Mouse (Mus musculus): ENCODE results near the gene Cacna1c. TPM values are rescaled to one million over a fixed set of nuclear protein-coding genes. Genes with fewer than 3 reads are reported as not detected.

Cacna1c gene
- polyA plus RNA-seq, 1 experiment: not detected

DNA sequence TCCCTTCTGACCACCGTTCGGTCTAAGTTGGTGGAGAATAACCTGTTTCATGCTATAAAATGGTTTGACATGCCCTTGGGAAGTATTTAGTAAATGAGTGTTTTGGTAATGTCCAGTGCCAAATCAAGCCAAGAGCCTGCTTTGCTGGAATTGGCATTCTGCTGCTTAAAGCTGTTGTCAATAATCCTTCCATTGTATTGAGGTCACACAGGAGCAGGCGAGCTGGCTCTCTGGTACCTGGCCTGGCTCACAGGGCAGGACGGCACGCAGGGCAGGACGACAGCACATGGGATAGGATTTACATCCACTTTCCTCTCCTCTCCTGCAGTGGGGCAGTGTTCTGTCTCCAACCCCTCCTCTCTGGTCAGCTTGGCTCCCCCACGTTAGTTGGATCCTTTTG is 156.4 kb downstream of the Cacna1c start:
- no peak for TF ChIP-seq CEBPB (IDR thresholded peaks at IDR 0.05; ENCODE audit: insufficient read depth, poor library complexity, severe bottlenecking)
- TF ChIP-seq SRF (IDR thresholded peaks at IDR 0.05; ENCODE audit: control insufficient read depth, insufficient read length, low read depth): no peak
- TF ChIP-seq TCF12 (IDR thresholded peaks at IDR 0.05; ENCODE audit: insufficient read depth, poor library complexity, severe bottlenecking): no peak
- no peak for TF ChIP-seq TCF3 (IDR thresholded peaks at IDR 0.05; ENCODE audit: insufficient read length, low read depth)
- TF ChIP-seq E2F4 (IDR thresholded peaks at IDR 0.05; ENCODE audit: insufficient read depth): no peak
- no peak for TF ChIP-seq MAX (IDR thresholded peaks at IDR 0.05; ENCODE audit: low read depth)
- no peak for TF ChIP-seq USF1 (IDR thresholded peaks at IDR 0.05; ENCODE audit: low read depth)
- no peak for TF ChIP-seq MYOD1 (IDR thresholded peaks at IDR 0.05; ENCODE audit: control insufficient read depth in 1 of 3, insufficient read length in 2 of 3, low read depth in 2 of 3)
- TF ChIP-seq POLR2AphosphoS2 (IDR thresholded peaks at IDR 0.05; ENCODE audit: insufficient read length, low read depth): no peak
- no peak for TF ChIP-seq REST (IDR thresholded peaks at IDR 0.05; ENCODE audit: insufficient read depth, insufficient read length)
- TF ChIP-seq POLR2A (IDR thresholded peaks at IDR 0.05; ENCODE audit: insufficient read length, low read depth): no peak
- no peak for TF ChIP-seq MYOG (IDR thresholded peaks at IDR 0.05; ENCODE audit: control insufficient read depth in 1 of 3, insufficient read depth in 1 of 3, insufficient read length in 2 of 3, low read depth in 2 of 3)
- Histone ChIP-seq H3K27me3 (ENCODE audit: control insufficient read depth, insufficient read depth, insufficient read length) (no peaks in the 10 kb centered on the region), H3K4me2 (ENCODE audit: low read depth) (no peak overlapping the region), H3K79me2 (ENCODE audit: control insufficient read depth, insufficient read depth) (no peaks in the 10 kb centered on the region), H3ac (ENCODE audit: control insufficient read depth, insufficient read length) (no peak overlapping the region), H3K4me3 (no peak overlapping the region), H3K36me3 (ENCODE audit: control insufficient read depth, insufficient read depth) (no peaks in the 10 kb centered on the region)

- no peak overlapping the region for H3ac ChIP-seq (ENCODE audit: control insufficient read depth, insufficient read length)
- H3K36me3 ChIP-seq (ENCODE audit: control insufficient read depth, insufficient read depth): no peaks in the 10 kb centered on the region
- no peak overlapping the region for H3K4me3 ChIP-seq
- H3K79me2 ChIP-seq (ENCODE audit: control insufficient read depth, insufficient read depth): no peaks in the 10 kb centered on the region
- TF ChIP-seq POLR2AphosphoS2 (IDR thresholded peaks at IDR 0.05; ENCODE audit: insufficient read length, low read depth) (no peak), REST (IDR thresholded peaks at IDR 0.05; ENCODE audit: insufficient read depth, insufficient read length) (no peak), TCF3 (IDR thresholded peaks at IDR 0.05; ENCODE audit: insufficient read length, low read depth) (no peak), USF1 (IDR thresholded peaks at IDR 0.05; ENCODE audit: low read depth) (no peak), MAX (IDR thresholded peaks at IDR 0.05; ENCODE audit: low read depth) (no peak), SRF (IDR thresholded peaks at IDR 0.05; ENCODE audit: control insufficient read depth, insufficient read length, low read depth) (no peak), MYOD1 (IDR thresholded peaks at IDR 0.05; ENCODE audit: control insufficient read depth in 1 of 3, insufficient read length in 2 of 3, low read depth in 2 of 3) (no peak), CEBPB (IDR thresholded peaks at IDR 0.05; ENCODE audit: insufficient read depth, poor library complexity, severe bottlenecking) (no peak), E2F4 (IDR thresholded peaks at IDR 0.05; ENCODE audit: insufficient read depth) (no peak), TCF12 (IDR thresholded peaks at IDR 0.05; ENCODE audit: insufficient read depth, poor library complexity, severe bottlenecking) (no peak)
- H3K27me3 ChIP-seq (ENCODE audit: control insufficient read depth, insufficient read depth, insufficient read length): no peaks in the 10 kb centered on the region
- H3K4me2 ChIP-seq (ENCODE audit: low read depth): no peak overlapping the region
Measured at GRCm38 (mm10) chr6:119039293-119039692, 156.9 kb downstream of the Cacna1c start.

DNA sequence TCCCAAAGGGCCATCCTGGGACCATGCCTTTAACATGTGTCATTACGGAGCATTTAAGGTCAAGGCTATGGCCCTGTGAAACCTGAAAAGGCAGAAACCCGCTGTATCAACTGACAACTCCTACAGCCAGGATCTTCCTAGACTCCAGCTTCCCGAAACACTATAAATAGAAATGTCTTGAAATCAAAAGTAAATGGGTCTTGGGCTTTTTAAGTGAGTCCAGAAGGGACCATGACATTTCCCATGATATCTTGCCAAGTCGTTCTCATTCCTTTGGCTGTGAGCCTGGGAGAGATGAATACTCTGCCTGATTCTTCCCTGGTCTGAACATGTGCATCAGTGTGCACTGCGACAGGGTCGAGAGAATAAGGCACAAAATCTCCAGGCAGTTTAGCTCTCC is 158.4 kb downstream of the Cacna1c start:
- Histone ChIP-seq H3ac (ENCODE audit: control insufficient read depth, insufficient read length) (no peak overlapping the region), H3K36me3 (ENCODE audit: control insufficient read depth, insufficient read depth) (no peaks in the 10 kb centered on the region), H3K4me2 (ENCODE audit: low read depth) (no peak overlapping the region), H3K79me2 (ENCODE audit: control insufficient read depth, insufficient read depth) (no peaks in the 10 kb centered on the region), H3K4me3 (no peak overlapping the region), H3K27me3 (ENCODE audit: control insufficient read depth, insufficient read depth, insufficient read length) (no peaks in the 10 kb centered on the region)
- TF ChIP-seq USF1 (IDR thresholded peaks at IDR 0.05; ENCODE audit: low read depth) (no peak), POLR2AphosphoS2 (IDR thresholded peaks at IDR 0.05; ENCODE audit: insufficient read length, low read depth) (no peak), MYOD1 (IDR thresholded peaks at IDR 0.05; ENCODE audit: control insufficient read depth in 1 of 3, insufficient read length in 2 of 3, low read depth in 2 of 3) (no peak), REST (IDR thresholded peaks at IDR 0.05; ENCODE audit: insufficient read depth, insufficient read length) (no peak), POLR2A (IDR thresholded peaks at IDR 0.05; ENCODE audit: insufficient read length, low read depth) (no peak), MAX (IDR thresholded peaks at IDR 0.05; ENCODE audit: low read depth) (no peak), TCF3 (IDR thresholded peaks at IDR 0.05; ENCODE audit: insufficient read length, low read depth) (no peak), SRF (IDR thresholded peaks at IDR 0.05; ENCODE audit: control insufficient read depth, insufficient read length, low read depth) (no peak), CEBPB (IDR thresholded peaks at IDR 0.05; ENCODE audit: insufficient read depth, poor library complexity, severe bottlenecking) (no peak), TCF12 (IDR thresholded peaks at IDR 0.05; ENCODE audit: insufficient read depth, poor library complexity, severe bottlenecking) (no peak), E2F4 (IDR thresholded peaks at IDR 0.05; ENCODE audit: insufficient read depth) (no peak), MYOG (IDR thresholded peaks at IDR 0.05; ENCODE audit: control insufficient read depth in 1 of 3, insufficient read depth in 1 of 3, insufficient read length in 2 of 3, low read depth in 2 of 3) (no peak)

DNA sequence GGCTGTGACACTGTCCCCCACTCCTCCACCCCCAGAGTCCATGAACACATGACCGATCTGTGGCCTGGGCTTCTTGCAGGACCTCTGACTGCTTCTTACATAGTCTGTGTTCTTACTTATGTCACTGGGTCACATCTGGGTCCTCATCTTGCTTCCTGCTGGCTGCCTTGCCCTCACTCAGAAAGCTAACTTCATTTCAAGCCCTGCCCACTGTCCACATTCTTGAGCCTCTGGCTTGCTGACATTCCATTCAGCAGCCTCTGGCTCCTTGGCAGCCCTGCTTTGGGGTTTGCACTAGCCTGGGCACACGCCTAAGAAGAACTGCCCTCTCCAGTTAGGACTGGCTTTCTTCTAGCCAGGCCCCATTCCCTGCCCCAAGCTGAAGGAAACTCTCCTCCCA is 159.2 kb downstream of the Cacna1c start:
- H3K79me2 ChIP-seq (ENCODE audit: control insufficient read depth, insufficient read depth): no peaks in the 10 kb centered on the region
- no peaks in the 10 kb centered on the region for H3K36me3 ChIP-seq (ENCODE audit: control insufficient read depth, insufficient read depth)
- no peak overlapping the region for H3ac ChIP-seq (ENCODE audit: control insufficient read depth, insufficient read length)
- no peaks in the 10 kb centered on the region for H3K27me3 ChIP-seq (ENCODE audit: control insufficient read depth, insufficient read depth, insufficient read length)
- TF ChIP-seq E2F4 (IDR thresholded peaks at IDR 0.05; ENCODE audit: insufficient read depth): no peak
- no peak for TF ChIP-seq MYOD1 (IDR thresholded peaks at IDR 0.05; ENCODE audit: control insufficient read depth in 1 of 3, insufficient read length in 2 of 3, low read depth in 2 of 3)
- no peak for TF ChIP-seq USF1 (IDR thresholded peaks at IDR 0.05; ENCODE audit: low read depth)
- no peak for TF ChIP-seq TCF12 (IDR thresholded peaks at IDR 0.05; ENCODE audit: insufficient read depth, poor library complexity, severe bottlenecking)
- TF ChIP-seq REST (IDR thresholded peaks at IDR 0.05; ENCODE audit: insufficient read depth, insufficient read length): no peak
- TF ChIP-seq MYOG (IDR thresholded peaks at IDR 0.05; ENCODE audit: control insufficient read depth in 1 of 3, insufficient read depth in 1 of 3, insufficient read length in 2 of 3, low read depth in 2 of 3): no peak
- TF ChIP-seq POLR2A (IDR thresholded peaks at IDR 0.05; ENCODE audit: insufficient read length, low read depth): no peak
- H3K4me2 ChIP-seq (ENCODE audit: low read depth): no peak overlapping the region
- H3K4me3 ChIP-seq: no peak overlapping the region

GRCm38 (mm10) chr6:119035361-119035760 is 160.9 kb downstream of the Cacna1c start:
- Histone ChIP-seq H3K79me2 (ENCODE audit: control insufficient read depth, insufficient read depth) (no peaks in the 10 kb centered on the region), H3K4me2 (ENCODE audit: low read depth) (no peak overlapping the region), H3K27me3 (ENCODE audit: control insufficient read depth, insufficient read depth, insufficient read length) (no peaks in the 10 kb centered on the region), H3K4me3 (no peak overlapping the region), H3ac (ENCODE audit: control insufficient read depth, insufficient read length) (no peak overlapping the region), H3K36me3 (ENCODE audit: control insufficient read depth, insufficient read depth) (no peaks in the 10 kb centered on the region)
- no peak for TF ChIP-seq E2F4 (IDR thresholded peaks at IDR 0.05; ENCODE audit: insufficient read depth)
- no peak for TF ChIP-seq REST (IDR thresholded peaks at IDR 0.05; ENCODE audit: insufficient read depth, insufficient read length)
- no peak for TF ChIP-seq CEBPB (IDR thresholded peaks at IDR 0.05; ENCODE audit: insufficient read depth, poor library complexity, severe bottlenecking)
- TF ChIP-seq MYOG (IDR thresholded peaks at IDR 0.05; ENCODE audit: control insufficient read depth in 1 of 3, insufficient read depth in 1 of 3, insufficient read length in 2 of 3, low read depth in 2 of 3): no peak
- TF ChIP-seq TCF3 (IDR thresholded peaks at IDR 0.05; ENCODE audit: insufficient read length, low read depth): no peak
- TF ChIP-seq POLR2A (IDR thresholded peaks at IDR 0.05; ENCODE audit: insufficient read length, low read depth): no peak
- TF ChIP-seq SRF (IDR thresholded peaks at IDR 0.05; ENCODE audit: control insufficient read depth, insufficient read length, low read depth): no peak
- no peak for TF ChIP-seq MAX (IDR thresholded peaks at IDR 0.05; ENCODE audit: low read depth)
- TF ChIP-seq MYOD1 (IDR thresholded peaks at IDR 0.05; ENCODE audit: control insufficient read depth in 1 of 3, insufficient read length in 2 of 3, low read depth in 2 of 3): no peak
- TF ChIP-seq POLR2AphosphoS2 (IDR thresholded peaks at IDR 0.05; ENCODE audit: insufficient read length, low read depth): no peak
- TF ChIP-seq USF1 (IDR thresholded peaks at IDR 0.05; ENCODE audit: low read depth): no peak
- TF ChIP-seq TCF12 (IDR thresholded peaks at IDR 0.05; ENCODE audit: insufficient read depth, poor library complexity, severe bottlenecking): no peak

All from myocyte (in vitro differentiated cells).